ENCODE assay signal across 8 mouse cellular contexts in the genomic region with DNA sequence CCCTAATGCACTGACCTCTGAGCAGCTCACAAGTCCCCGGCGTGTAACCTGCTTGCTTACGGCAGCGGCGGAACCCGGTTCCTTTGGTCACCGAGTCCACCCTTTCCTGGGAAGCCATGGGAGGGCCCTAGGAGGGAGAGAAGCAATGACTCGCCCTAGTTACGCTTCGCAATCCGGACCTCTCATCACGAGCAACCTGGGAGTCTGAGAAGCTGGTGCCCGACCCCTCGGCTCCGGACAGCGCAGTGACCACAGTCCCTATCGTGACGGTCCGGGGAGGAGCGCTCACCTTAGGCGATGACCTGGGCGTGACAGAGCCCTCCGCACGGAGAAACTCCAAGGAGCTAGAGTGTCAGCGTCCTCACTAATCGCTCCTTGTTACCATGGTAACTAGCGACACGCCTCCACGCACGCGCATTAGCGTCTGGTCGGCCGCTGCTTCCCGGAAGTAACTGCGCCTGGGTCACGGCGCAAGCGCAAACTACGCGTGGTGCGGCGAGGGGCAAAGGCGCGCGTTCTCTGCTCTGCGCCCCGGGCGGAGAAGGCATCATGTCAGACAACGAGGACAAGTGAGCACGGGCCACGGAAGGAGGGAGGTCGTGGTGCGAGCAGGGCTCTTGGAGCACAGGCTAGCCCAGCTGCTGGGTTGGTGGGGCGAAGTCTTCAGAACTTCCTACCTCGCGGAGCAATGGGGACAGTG. TPM values are rescaled to one million over a fixed set of nuclear protein-coding genes. Genes with fewer than 3 reads are reported as not detected.
A peak's percentile ranks its signal among the peaks of the same experiment; 100 is the strongest.
DNase-seq lines count a peak whose midpoint lies in the region; ATAC-seq lines count a peak whose summit lies in the region.

Gene Polr2f (plus strand): TSS at position 144 of the 700 bp plus-strand sequence.
Gene 1700088E04Rik (minus strand): TSS at position 388 of the 700 bp plus-strand sequence.

- peaks cover 13% of the 10 kb centered on the region for H3K4me1 ChIP-seq in lung, embryonic 16.5 days (replicated peaks; ENCODE audit: control insufficient read depth, insufficient read depth, low read length)

- no peaks in the 10 kb centered on the region for H3K9me3 ChIP-seq in lung, embryonic 16.5 days (ENCODE audit: control insufficient read depth, low read length)

- H3K27ac ChIP-seq in lung, embryonic 16.5 days (ENCODE audit: low read length), result no peak within 1 kb of the TSS

- H3K4me2 ChIP-seq in lung, embryonic 16.5 days (ENCODE audit: low read depth, low read length), result peak within 1 kb of the TSS; percentile 98

- H3K9ac ChIP-seq in lung, embryonic 16.5 days (ENCODE audit: low read length), result peak within 1 kb of the TSS; percentile 83

- peak; percentile 77 for DNase-seq in MEL-GATA-1-ER (ENCODE audit: extremely low read depth, low read depth)
- DNase-seq in cerebellum, adult 8-10 months, result peak; percentile 93
- peak; percentile 95 for DNase-seq in forelimb bud, embryonic 11.5 days (ENCODE audit: low read depth, low spot score)
- DNase-seq in layer of hippocampus, adult 9-10 months (ENCODE audit: low spot score), result peak; percentile 81
- DNase-seq in ovary, postnatal 10 days (ENCODE audit: low spot score), result peak; percentile 94
- peak; percentile 91 to 97 for DNase-seq in thymus, postnatal 10 days (ENCODE audit: low spot score in 2 of 2)

- H3K27me3 ChIP-seq in lung, embryonic 16.5 days (ENCODE audit: control insufficient read depth, insufficient read depth, low read depth, low read length), result no peaks in the 10 kb centered on the region

- H3K4me3 ChIP-seq in lung, embryonic 16.5 days (ENCODE audit: low read length), result peak within 1 kb of the TSS; percentile 82

- WGBS in lung, embryonic 16.5 days, result under 1% methylated on average over 57 of the region's 57 CpGs

- peaks cover 16% of the 10 kb centered on the region for H3K36me3 ChIP-seq in lung, embryonic 16.5 days (ENCODE audit: control insufficient read depth, insufficient read depth, low read length)

- ATAC-seq in hematopoietic stem cell, adult 5-6 weeks (replicated peaks in 1 of 2; ENCODE audit: insufficient read depth in 1 of 2, low FRiP score in 2 of 2, low TSS enrichment in 1 of 2, low read depth in 1 of 2, poor library complexity in 2 of 2, severe bottlenecking in 2 of 2), result peak; percentile 91 to 98
- ATAC-seq in lung, embryonic 16.5 days (ENCODE audit: low read depth), result peak; percentile 93

RNA-seq across cellular contexts. Expression of gene Polr2f, which starts in this region (rescaled TPM):
- total RNA-seq in hematopoietic stem cell, adult 5-6 weeks (2017), result 42.5 and 72.2 TPM in 2 replicates
- polyA plus RNA-seq in lung, embryonic 16.5 days (2015; fragmentation: Nextera tagmentation; extraction: Ambion mirVana), result 255 and 267 TPM in 2 replicates

RNA-seq across cellular contexts. Expression of gene 1700088E04Rik, which starts in this region (rescaled TPM):
- total RNA-seq in hematopoietic stem cell, adult 5-6 weeks (2017), result 0.84 and 1.9 TPM in 2 replicates
- polyA plus RNA-seq in lung, embryonic 16.5 days (2015; fragmentation: Nextera tagmentation; extraction: Ambion mirVana), result 16.3 and 18.3 TPM in 2 replicates
